Mouse (Mus musculus) frontal cortex, adult (tissue): ENCODE results near the gene Mpp4.

ENCODE experiments used
- ATAC-seq: cut with Nextera tagmentation; 2 replicates; pipeline ENCODE4 v1.9.2; 2017; ENCODE audit warnings: mild to moderate bottlenecking, moderate library complexity, mixed read lengths; ENCODE audit not compliant: low TSS enrichment

The Mpp4 gene

DNA sequence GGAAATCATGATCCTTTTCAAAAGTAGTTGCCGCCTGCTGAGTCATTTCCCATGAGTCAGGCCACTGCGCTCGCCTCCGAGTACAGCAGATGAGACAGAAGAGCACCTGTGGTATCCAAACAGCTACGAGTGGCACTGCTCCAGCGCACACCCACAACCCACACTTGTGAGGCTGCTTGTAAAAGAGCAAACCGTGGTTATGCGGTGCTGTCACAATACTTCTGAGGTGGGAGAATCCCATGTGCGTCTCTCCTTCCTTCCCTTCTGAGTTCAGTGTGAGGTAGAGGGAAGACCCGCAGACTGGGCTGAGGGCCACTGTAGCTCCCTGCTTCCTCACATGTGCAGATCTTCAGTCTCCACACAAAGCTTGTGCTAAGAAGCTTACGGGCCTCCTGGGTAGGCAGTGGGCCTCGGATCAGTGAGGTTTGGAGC lies at the start of gene Mpp4:
TSS of gene Mpp4 (minus strand) at position 360 of the 432 bp plus-strand sequence.
- peak; percentile 90 for ATAC-seq

DNA sequence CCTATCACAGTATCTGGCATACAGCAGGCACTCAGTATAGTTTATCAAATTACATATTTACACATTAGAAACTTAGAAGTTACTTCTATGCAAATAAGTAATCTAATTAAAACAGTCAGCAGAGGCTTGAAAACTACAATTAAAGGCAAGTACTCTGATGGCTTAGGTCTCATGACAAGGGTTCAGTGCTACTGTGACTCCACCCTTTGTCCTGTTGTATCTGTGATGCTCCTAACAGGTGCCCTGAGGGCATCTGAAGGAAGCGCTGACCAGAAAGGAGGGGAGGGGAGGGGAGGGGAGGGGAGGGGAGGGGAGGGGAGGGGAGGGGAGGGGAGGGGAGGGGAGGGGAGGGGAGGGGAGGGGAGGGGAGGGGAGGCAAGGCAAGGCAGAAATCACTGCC lies 49.8 kb upstream of the Mpp4 start:
- no peak for ATAC-seq

DNA sequence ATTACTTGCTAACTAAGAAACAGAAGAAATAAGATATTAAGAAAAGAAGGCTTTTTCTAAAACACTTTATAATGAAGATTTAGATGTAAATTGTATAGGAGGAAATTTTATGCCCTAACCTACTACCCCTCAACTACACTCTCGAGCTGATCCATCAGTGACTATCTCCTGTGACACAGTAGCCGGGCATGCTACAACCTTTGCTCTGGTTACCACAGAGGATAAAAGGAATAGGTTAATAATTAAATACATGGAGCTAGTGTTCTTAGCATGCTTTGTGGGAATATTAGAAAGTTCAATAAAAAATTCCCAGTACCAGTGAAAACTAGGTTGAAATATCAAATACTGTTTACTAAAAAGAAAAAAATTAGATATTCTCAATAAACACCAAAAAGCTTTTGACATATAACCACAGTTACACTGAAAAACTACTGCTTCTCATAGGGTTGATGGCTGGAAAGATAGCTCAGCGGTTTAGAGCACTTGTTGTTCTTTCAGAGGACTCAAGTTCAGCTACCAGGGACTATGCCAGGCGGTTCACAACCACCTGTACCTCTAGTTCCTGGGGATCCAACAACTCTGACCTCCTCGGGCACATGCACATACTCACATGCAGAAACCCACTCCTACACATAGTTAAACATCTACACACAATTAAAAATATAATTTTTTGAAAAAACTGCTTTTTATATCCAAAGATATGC lies 49.0 kb upstream of the Mpp4 start:
- no peak for ATAC-seq

DNA sequence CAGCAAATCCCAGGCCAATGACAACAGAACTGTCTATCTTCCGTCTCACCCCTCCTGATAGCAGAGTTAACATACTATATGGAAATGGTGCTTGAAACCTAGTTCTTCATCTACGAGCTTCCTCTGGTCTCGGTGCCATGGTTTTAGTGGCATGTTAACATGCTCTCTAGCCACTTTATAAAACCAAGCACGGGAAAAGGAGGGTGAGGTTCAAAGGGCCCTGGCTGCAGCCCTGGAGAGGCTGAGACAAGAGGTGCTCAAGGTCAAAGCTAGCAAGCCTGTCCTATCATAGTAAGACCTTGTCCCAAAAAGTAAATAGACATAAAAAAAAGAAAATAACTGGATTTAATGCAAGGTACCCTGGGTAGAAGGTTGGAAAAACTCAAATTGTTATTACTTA lies 48.5 kb upstream of the Mpp4 start:
- no peak for ATAC-seq

DNA sequence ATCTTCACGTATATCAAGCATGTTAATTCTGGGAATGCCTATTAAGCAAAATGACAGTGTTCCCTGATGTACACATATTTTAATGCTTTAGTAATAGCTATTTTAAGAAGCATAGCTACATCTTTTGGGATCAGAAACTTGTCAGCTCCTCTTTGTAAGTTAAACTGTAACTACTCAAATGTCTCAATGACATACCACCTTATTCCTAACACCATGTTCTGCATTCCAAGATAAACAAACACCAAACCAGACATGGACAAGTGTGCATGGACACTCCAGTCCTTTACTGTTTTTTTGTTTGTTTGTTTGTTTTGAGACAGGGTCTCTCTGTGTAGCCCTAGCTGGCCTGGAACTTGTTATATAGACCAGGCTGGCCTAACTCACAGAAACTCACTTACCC lies 45.1 kb upstream of the Mpp4 start:
- ATAC-seq, result no peak

DNA sequence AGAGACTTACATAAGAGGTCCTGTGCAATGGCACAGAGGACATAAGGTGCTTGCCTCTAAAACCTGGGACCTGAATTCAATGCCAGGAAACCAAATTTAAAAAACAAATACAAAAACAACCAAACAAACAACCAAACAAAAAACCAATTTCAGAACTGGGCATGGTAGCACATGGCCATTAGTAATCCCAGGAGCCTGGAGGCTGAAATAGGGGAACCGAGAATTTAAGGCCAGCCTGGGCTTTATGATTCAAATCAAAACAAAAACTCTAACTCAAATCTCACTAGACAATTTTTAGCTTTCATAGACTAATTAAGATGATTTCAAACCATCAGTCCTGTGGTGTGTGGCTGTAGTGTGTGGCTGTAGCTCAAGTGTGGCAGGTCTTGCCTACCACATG lies 41.3 kb upstream of the Mpp4 start:
- no peak for ATAC-seq

DNA sequence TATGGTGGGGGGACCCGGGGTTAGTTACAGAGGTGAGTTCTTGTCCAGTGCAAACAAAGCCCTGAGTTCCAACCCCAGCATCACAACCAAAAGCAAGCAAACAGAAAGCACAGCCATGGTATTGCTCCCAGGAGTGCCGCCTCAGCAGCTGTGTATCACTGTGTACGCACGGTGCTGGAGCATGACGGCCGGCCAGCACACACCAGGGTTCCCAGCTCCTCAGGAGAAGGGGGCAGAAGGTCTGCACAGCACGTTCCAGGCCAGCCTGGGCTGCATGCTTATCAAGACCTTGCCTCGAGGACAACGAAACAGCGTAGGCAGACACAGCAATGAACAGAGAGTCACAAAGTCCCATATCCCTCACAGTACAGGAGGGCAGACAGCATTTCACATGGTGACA lies 39.2 kb upstream of the Mpp4 start:
- ATAC-seq, result no peak

DNA sequence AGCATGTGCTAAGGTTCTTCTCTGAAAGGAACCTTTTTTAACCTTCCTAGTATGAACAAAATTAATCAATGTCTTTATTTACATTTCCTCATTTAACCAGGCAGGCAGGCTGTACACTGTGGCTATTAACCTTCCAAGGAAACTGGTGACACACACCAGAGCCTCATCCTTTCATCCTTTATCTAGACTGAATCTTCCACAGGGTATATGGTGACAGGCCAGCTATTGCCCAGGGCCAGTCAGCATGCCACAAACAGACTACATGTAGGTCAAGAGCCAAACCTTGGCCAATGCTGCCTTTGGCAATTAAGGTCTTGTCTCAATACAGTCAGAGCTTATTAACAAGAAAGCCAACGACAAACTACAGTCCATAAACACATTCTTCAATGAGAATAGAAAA lies 38.4 kb upstream of the Mpp4 start:
- no peak for ATAC-seq

DNA sequence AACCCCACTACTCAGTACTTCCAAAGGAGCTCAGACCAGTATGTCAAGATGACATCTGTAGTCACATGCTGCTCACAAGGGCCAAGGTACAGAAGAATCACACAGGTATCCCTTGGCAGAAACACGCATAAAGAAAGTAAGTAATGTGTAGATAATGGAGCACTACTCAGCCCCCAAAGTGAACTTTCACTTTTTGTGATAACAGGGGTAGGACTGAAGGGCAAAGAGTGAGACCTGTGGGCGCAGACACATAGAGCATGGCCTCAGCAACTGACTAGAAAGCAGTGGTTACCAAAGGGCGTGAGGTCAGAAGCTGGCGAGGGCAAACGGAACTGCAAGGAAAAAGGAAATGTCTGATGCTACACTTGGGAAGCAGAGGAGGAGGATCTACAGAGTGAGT lies 37.8 kb upstream of the Mpp4 start:
- ATAC-seq, result no peak

DNA sequence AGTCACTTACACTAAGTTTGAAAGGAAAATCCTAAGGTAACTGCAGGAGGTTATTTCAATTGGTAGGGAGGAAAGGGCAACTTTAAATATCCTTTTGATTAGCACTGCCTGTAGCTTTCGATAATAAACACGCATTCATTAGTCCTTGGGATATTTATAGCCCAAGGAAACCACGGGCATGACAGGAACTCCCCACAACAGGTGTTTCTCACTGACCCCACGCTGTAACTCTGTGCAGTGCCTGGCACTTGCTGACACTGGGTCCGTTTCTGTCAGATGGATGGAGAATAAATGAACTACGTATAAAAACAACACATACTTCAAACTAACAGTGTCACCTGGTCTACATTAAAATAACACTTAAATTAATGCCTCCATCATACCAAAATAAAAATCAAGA lies 31.8 kb upstream of the Mpp4 start:
- ATAC-seq, result no peak

DNA sequence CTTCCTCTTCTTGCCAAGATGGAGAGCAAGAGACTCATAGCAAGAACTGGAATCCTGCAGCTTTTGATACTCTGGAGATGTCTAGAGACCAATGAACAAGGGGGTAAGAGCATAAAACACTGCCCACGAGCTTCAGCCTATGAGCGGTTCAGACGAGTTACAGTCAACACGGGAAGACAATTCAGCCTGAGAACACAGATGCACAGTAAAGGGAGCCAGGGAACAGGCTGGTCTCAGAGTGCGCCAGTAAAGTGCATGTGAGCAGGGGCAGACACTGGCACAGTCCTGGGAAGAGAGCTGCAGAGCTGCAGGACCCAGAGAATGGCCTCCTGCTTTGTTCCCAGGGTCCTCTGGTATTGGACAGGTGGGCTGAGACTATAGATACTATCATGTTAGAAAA lies 24.6 kb upstream of the Mpp4 start:
- no peak for ATAC-seq

DNA sequence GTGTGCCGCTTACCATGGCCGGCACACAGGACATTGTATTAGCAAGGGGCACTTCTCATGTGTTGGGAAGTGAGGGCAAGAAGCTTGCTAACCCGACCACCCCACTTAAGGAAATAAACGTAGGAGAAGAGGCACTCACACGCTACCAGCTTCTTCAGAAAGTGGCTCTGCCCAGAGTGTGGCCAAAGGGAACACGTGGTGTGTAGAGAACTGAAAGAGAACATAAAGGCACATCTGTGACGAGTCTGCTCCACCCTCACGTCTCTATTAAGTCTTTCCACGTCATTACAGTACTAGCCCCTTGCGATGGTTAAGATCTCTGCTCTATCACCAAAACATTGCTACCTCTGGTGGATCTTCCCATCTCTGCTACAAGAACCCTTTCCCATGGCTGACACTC lies 23.1 kb upstream of the Mpp4 start:
- no peak for ATAC-seq

DNA sequence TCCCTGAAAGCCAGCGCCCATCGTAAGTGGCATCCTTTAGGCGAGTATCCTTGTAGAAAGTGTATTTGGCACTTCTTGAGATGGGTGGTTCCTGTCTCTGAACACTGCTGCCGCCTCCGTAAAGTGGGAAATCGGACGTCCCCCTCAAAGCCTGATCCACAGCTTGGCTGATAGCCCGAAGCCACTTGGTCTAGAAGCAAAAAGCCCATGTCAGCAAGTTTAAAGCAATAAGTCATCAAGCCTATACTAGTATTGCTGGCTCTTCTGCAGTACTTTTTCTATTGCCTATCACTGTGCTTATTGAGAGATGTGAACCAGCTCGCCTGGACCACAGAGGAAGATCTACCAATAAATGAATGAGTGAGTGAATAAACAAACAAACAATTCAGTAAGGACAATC lies 22.2 kb upstream of the Mpp4 start:
- ATAC-seq, result no peak

DNA sequence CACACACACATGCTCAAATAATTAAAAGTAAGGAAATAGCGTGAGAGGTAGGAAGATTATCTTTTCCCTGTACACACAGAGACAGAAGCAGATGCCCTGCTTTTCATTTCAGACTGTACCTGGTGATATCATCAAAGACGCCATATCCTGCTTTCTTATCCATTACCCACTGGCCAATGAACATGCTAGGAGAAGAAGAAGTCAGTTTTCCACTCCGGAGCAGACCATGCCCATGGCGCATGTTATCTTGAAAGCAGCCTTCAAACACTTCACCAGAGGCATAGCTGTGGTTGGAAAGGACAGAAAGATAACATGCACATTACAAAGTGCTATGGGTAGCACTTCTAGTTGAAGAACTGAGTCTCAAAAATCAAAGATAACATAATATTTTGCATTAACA lies 19.9 kb upstream of the Mpp4 start:
- ATAC-seq, result no peak

DNA sequence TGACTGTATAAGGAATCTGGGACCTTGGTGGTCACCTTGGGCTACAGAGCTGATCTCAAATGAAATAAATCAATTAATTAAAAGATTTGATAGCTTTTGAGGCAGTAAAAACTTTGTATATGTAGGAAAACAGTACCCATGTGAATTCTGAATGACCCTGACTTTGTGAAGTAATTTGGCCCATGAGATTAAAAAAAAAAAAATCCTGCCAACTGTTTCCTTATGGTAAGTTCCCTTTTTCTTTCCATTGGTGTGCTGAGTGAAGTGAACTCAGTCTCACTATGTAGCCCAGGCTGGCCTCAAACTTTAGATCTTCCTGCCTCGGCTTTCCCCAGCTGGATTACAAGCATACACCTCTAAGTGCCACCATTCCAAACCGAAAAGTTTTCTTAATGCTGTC lies 19.2 kb upstream of the Mpp4 start:
- no peak for ATAC-seq

DNA sequence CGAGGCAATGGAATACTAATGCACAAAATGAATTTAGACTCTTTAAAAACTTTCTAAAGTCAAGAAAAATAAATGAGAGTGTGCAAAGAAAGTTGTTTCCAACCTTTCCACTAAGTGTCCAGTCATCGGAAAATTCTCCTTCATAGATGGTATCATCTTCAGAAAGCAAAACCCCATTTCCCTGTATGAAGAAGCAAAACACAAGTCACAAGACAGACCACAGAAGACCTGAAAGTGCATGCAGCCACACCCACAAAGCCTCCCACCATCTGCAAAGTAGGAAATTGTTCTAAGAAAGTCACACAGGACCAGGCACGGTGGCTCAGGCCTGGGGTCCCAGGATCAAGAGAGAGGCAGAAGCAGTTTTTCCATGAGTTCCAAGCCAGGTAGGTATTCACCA lies 16.8 kb upstream of the Mpp4 start:
- ATAC-seq, result no peak

DNA sequence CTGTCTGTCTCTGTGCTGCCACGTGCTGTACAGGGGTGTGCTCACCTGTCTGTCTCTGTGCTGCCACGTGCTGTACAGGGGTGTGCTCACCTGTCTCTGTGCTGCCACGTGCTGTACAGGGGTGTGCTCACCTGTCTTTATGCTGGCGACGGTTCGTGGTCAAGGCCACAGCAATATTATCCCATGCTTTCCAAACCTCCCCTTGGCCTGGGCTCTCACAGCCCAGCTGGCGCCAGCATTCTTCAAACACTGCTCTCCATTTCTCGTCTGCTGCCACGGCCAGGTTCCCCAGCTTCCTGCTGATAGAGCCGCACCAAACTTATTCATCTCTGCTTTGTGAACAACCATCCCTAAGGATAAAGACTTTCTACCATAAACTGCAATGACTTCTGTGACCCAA lies 15.2 kb upstream of the Mpp4 start:
- no peak for ATAC-seq

DNA sequence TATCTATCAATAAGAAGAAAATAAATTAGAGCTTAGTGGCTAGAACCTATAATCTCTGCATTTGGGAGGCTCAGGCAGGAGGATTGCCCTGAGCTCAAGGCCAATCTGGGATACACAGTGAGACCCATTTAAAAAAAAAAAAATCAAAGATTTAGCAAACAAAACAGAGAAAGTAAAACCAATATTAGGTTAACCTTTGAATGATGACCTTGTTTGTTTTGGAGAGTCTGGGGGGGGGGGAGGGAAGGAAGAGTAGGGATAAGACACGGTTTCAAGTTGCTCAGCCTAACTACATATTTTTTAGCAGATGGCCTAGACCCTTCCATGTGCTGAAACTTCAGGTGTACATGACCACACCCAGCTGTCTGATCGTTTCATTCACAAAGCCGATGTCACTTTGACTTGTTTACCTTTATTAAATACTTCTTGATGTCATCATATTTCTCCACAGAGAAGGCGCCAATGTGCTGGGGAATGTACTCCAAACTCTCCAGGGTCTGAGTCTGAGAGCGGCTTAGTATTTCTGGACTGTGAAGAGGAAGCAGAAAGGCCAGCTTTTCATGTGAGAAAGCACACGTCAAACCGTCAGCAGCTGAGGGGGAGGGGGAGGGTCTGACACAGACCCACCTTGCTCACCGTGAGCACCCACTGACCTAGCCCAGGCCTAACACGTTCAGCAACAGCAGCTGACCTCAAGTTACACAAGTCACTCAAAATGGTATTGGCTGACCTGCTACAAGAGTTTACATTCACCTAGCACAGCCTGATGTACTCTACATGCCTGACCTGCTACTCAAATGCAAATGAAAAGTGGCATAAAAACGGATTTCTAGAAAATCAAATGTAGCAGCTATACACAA lies 11.6 kb upstream of the Mpp4 start:
- no peak for ATAC-seq

DNA sequence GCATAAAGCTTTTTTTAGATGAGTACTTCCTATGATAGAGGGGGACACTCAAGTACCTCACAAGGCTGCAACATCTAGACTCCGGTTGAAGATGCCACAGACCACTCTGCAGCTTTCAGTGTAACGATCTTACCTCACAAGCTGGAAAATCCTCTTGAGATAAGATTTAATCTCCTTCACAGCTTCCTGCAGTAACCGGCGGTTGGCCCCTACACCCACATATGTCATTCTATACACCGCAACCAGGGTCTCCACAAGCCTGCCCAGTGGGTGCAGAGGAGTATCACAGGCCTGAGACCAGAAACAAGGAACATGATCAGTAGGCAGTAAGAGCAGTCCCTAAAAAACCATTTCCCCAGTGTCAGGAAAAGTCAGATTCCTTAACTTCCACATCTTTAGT lies 9.8 kb upstream of the Mpp4 start:
- no peak for ATAC-seq

DNA sequence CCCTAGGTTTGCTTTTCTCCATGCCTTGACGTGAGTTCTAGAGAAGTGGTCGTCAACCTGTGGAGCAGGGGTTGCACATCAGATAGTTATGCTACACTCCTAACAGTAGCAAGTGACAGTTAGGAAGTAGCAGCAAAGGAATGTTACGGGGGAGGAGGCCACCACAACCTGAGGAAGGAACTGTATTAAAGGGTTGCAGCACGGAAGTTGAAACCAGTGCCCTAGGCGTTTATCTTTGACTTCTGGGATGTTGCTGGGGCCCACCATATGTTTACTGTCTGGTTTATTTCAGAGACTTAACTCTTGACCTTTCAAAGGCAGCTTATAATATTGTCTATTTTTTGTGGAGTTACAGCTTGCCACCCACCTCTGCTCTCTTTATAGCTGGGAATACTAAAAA lies 8.7 kb upstream of the Mpp4 start:
- ATAC-seq, result no peak

DNA sequence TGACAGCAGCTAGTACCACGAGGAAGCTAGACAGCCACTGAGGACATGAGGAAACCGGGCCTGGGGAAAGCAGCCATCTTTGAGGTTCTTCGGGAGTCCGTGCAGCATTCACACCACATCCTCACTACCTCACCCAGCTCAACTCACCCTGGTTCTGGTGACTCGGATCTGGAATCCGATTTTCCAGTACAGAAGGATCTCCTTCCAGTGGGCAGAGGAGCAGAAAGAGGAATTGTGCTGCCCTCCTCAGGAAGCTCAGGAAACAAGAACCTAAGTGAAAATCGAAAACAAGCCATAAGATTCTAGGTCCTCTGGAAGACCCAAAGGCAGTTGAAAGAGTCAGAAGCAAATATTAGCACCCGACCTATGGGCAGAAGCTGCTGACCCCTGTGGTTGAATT lies 7.1 kb upstream of the Mpp4 start:
- ATAC-seq, result peak; percentile 74

DNA sequence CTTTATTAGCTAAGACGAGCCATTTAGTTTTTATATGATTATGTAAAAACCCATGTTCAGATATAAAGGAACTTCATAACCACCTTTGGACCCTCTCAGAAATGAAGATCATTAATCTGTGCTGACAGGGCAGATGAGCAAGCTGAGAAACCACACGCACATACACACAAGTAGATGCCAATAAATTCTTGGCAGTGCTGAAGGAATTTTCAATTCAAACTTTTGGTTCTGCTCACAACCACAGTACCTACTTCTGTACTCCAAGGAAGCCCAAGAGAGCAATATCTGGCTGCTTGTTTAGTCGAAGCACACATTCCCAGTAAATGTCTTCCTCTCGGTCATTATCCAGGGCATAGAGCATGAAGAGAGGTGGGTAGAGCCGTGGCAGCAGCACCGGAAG lies 6.4 kb upstream of the Mpp4 start:
- ATAC-seq, result no peak

DNA sequence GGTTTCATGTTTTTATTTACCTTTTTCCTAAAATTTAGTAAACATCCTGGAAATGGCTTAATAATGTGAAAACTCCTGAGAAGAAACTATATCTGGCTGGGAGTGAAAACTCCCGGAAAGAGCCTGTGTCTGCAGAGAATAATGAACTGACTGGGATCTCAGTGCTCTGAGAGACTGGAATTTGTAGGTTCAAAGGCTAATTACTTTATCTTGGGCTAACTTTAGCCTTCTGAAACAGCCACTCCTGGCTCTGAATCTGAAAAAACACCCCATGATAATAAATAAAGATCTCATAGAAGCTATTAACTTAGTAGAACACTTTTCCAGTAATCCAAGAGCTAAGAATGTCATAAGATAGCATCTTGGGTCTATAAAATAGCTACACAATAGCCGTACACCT lies 5.4 kb upstream of the Mpp4 start:
- no peak for ATAC-seq
